Mouse (Mus musculus): ENCODE results near the gene Prkcz. TPM values are rescaled to one million over a fixed set of nuclear protein-coding genes. Genes with fewer than 3 reads are reported as not detected.

Prkcz gene
- polyA plus RNA-seq, 1 experiment from 2014 or later, result 82.1 TPM

GRCm38 (mm10) chr4:155366784-155367183, 5.6 kb upstream of the Prkcz start:
- no peak overlapping the region for H3K27ac ChIP-seq (ENCODE audit: low read depth, low read length)
- no peak overlapping the region for H3K9ac ChIP-seq (replicated peaks; ENCODE audit: low read depth, low read length)
- no peaks in the 10 kb centered on the region for H3K4me1 ChIP-seq (ENCODE audit: control insufficient read depth, insufficient read depth, low read length)
- H3K9me3 ChIP-seq (ENCODE audit: control insufficient read depth, low read length), result no peaks in the 10 kb centered on the region
- peaks cover 13% of the 10 kb centered on the region for H3K27me3 ChIP-seq (ENCODE audit: control insufficient read depth, insufficient read depth, low read length)
- H3K4me3 ChIP-seq (ENCODE audit: low read depth, low read length), result no peak overlapping the region
- no peak overlapping the region for H3K4me2 ChIP-seq (ENCODE audit: low read depth, low read length)
- ATAC-seq (ENCODE audit: low read depth), result no peak
- H3K36me3 ChIP-seq (ENCODE audit: control insufficient read depth, insufficient read depth, low read length), result no peaks in the 10 kb centered on the region
- WGBS, result 70% methylated on average over 6 of the region's 6 CpGs

DNA sequence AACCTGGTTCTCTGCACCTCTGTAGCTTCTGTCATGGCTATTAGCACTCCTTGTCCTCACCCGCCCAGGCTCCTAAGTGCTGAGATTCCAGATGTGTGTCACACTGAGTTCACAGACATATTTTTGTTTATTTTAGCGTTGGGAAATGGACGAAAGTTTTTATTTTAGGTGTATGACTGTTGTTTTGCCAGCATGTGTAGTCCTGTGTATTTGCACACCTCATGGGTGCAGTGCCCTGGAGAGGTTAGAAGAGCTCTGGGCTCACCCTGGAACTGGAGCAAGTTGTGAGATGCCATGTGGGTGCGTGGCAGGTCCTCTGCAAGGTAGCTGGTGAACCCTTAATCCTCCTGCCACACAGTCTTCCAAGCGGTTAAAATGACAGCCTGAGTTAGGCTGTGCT, 1.3 kb upstream of the Prkcz start:
- peaks cover 43% of the 10 kb centered on the region for H3K27me3 ChIP-seq (ENCODE audit: control insufficient read depth, insufficient read depth, low read length)

GRCm38 (mm10) chr4:155360856-155361255, 305 bp downstream of the Prkcz start:
- H3K27me3 ChIP-seq (ENCODE audit: control insufficient read depth, insufficient read depth, low read length), result peaks cover 43% of the 10 kb centered on the region
- no peak for ATAC-seq (ENCODE audit: low read depth)
- no peaks in the 10 kb centered on the region for H3K36me3 ChIP-seq (ENCODE audit: control insufficient read depth, insufficient read depth, low read length)
- H3K4me3 ChIP-seq (ENCODE audit: low read depth, low read length), result peak overlapping the region; percentile 29
- H3K4me1 ChIP-seq (ENCODE audit: control insufficient read depth, insufficient read depth, low read length), result no peaks in the 10 kb centered on the region
- H3K9ac ChIP-seq (replicated peaks; ENCODE audit: low read depth, low read length), result no peak overlapping the region
- H3K27ac ChIP-seq (ENCODE audit: low read depth, low read length), result no peak overlapping the region
- WGBS, result under 1% methylated on average over 33 of the region's 42 CpGs
- H3K4me2 ChIP-seq (ENCODE audit: low read depth, low read length), result peak overlapping the region; percentile 43
- H3K9me3 ChIP-seq (ENCODE audit: control insufficient read depth, low read length), result no peaks in the 10 kb centered on the region

More for the DNA sequence above, 1.3 kb upstream of the Prkcz start:
- WGBS, result 49% methylated on average over 5 of the region's 5 CpGs
- Histone ChIP-seq H3K36me3 (ENCODE audit: control insufficient read depth, insufficient read depth, low read length) (no peaks in the 10 kb centered on the region), H3K9ac (replicated peaks; ENCODE audit: low read depth, low read length) (no peak overlapping the region), H3K4me1 (ENCODE audit: control insufficient read depth, insufficient read depth, low read length) (no peaks in the 10 kb centered on the region), H3K9me3 (ENCODE audit: control insufficient read depth, low read length) (no peaks in the 10 kb centered on the region), H3K4me3 (ENCODE audit: low read depth, low read length) (no peak overlapping the region), H3K27ac (ENCODE audit: low read depth, low read length) (no peak overlapping the region), H3K4me2 (ENCODE audit: low read depth, low read length) (no peak overlapping the region)
- no peak for ATAC-seq (ENCODE audit: low read depth)

DNA sequence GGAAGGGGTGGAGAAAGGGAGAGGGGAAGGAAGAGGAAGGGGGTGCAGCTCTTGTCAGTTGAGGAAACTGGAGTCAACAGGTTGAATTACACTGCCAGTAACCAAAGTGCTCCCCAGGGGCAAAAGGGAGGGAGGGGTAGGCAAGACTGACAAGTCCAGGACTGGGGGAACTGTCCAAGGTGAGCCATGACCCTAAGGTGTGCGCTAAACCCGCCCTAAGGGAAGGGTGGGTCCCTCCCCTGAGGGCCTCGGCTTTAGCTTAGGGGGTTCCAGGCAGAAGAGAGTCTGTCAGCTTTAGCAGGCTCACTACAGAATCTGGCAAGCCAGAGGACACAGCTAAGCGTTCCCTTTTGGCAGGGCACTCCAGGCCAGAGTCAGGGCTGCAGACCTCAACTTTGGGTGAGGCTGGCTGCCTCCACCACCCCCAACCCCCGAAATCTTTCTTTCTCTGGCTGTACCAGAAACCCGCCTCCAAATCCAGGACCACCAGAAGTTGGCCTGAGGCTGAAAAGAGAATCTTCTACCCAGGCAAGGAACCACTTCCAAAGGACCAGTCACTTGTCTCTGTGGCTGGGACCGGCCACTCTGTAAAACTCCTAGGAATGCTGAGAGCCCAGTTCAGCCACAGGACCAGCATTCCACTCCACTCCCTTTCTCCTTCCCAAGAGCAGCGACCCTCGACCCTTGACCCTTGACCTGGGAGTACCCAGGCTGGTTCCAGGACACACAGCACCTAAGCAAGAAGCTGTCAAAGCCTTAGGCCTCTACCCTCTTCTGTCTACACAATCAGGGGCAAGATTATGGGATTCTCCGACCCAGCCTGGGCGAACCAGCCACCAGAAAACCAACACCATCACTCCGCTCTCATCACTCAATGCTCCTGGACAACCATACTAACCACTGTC, 1.3 kb downstream of the Prkcz start:
- H3K4me2 ChIP-seq (ENCODE audit: low read depth, low read length), result no peak overlapping the region
- 58% methylated on average over 12 of the region's 12 CpGs for WGBS
- ATAC-seq (ENCODE audit: low read depth), result no peak
- peaks cover 43% of the 10 kb centered on the region for H3K27me3 ChIP-seq (ENCODE audit: control insufficient read depth, insufficient read depth, low read length)
- no peaks in the 10 kb centered on the region for H3K36me3 ChIP-seq (ENCODE audit: control insufficient read depth, insufficient read depth, low read length)
- no peak overlapping the region for H3K9ac ChIP-seq (replicated peaks; ENCODE audit: low read depth, low read length)
- H3K27ac ChIP-seq (ENCODE audit: low read depth, low read length), result no peak overlapping the region
- no peaks in the 10 kb centered on the region for H3K4me1 ChIP-seq (ENCODE audit: control insufficient read depth, insufficient read depth, low read length)
- no peak overlapping the region for H3K4me3 ChIP-seq (ENCODE audit: low read depth, low read length)
- H3K9me3 ChIP-seq (ENCODE audit: control insufficient read depth, low read length), result no peaks in the 10 kb centered on the region

DNA sequence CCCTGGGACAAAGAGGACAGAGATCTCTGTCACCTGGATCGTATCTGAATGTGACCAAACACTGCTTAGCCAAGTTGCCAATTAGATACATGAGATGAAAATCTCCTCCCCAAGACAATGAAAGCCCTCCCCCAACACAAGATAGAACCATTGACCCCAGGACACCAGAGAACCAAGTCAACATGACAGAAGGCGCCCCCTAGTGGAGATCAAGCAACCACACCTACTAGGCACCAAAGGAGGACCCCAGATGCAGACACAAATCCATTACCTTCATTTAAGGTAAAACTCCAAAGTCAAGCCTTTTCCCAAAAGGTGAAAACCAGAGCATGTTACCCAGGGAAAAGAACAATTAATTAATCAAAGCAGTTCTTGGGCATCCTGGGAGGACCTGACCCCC, 3.6 kb downstream of the Prkcz start:
- Histone ChIP-seq H3K4me1 (ENCODE audit: control insufficient read depth, insufficient read depth, low read length) (no peaks in the 10 kb centered on the region), H3K9ac (replicated peaks; ENCODE audit: low read depth, low read length) (no peak overlapping the region), H3K36me3 (ENCODE audit: control insufficient read depth, insufficient read depth, low read length) (no peaks in the 10 kb centered on the region), H3K9me3 (ENCODE audit: control insufficient read depth, low read length) (no peaks in the 10 kb centered on the region), H3K27ac (ENCODE audit: low read depth, low read length) (no peak overlapping the region), H3K4me3 (ENCODE audit: low read depth, low read length) (no peak overlapping the region), H3K27me3 (ENCODE audit: control insufficient read depth, insufficient read depth, low read length) (peaks cover 38% of the 10 kb centered on the region), H3K4me2 (ENCODE audit: low read depth, low read length) (no peak overlapping the region)
- ATAC-seq (ENCODE audit: low read depth), result no peak
- 53% methylated on average over 2 of the region's 2 CpGs for WGBS

- Histone ChIP-seq H3K4me2 (ENCODE audit: low read depth, low read length) (no peak overlapping the region), H3K4me1 (ENCODE audit: control insufficient read depth, insufficient read depth, low read length) (no peaks in the 10 kb centered on the region), H3K4me3 (ENCODE audit: low read depth, low read length) (no peak overlapping the region), H3K9me3 (ENCODE audit: control insufficient read depth, low read length) (no peaks in the 10 kb centered on the region), H3K9ac (replicated peaks; ENCODE audit: low read depth, low read length) (no peak overlapping the region), H3K36me3 (ENCODE audit: control insufficient read depth, insufficient read depth, low read length) (no peaks in the 10 kb centered on the region), H3K27ac (ENCODE audit: low read depth, low read length) (no peak overlapping the region), H3K27me3 (ENCODE audit: control insufficient read depth, insufficient read depth, low read length) (peaks cover 26% of the 10 kb centered on the region)
- no peak for ATAC-seq (ENCODE audit: low read depth)
- WGBS, result 91% methylated on average over 10 of the region's 10 CpGs
Measured at GRCm38 (mm10) chr4:155356354-155356753, 4.8 kb downstream of the Prkcz start.

GRCm38 (mm10) chr4:155354546-155354945, 6.6 kb downstream of the Prkcz start:
- Histone ChIP-seq H3K4me3 (ENCODE audit: low read depth, low read length) (no peak overlapping the region), H3K4me2 (ENCODE audit: low read depth, low read length) (no peak overlapping the region), H3K9ac (replicated peaks; ENCODE audit: low read depth, low read length) (no peak overlapping the region), H3K9me3 (ENCODE audit: control insufficient read depth, low read length) (no peaks in the 10 kb centered on the region), H3K36me3 (ENCODE audit: control insufficient read depth, insufficient read depth, low read length) (no peaks in the 10 kb centered on the region), H3K4me1 (ENCODE audit: control insufficient read depth, insufficient read depth, low read length) (no peaks in the 10 kb centered on the region), H3K27ac (ENCODE audit: low read depth, low read length) (no peak overlapping the region), H3K27me3 (ENCODE audit: control insufficient read depth, insufficient read depth, low read length) (peaks cover 10% of the 10 kb centered on the region; the same call in 1 of the 2 replicates)
- WGBS, result 78% methylated on average over 7 of the region's 7 CpGs
- no peak for ATAC-seq (ENCODE audit: low read depth)

- Histone ChIP-seq H3K4me3 (ENCODE audit: low read depth, low read length) (no peak overlapping the region), H3K9me3 (ENCODE audit: control insufficient read depth, low read length) (no peaks in the 10 kb centered on the region), H3K4me2 (ENCODE audit: low read depth, low read length) (no peak overlapping the region), H3K9ac (replicated peaks; ENCODE audit: low read depth, low read length) (no peak overlapping the region), H3K27ac (ENCODE audit: low read depth, low read length) (no peak overlapping the region), H3K36me3 (ENCODE audit: control insufficient read depth, insufficient read depth, low read length) (no peaks in the 10 kb centered on the region), H3K27me3 (ENCODE audit: control insufficient read depth, insufficient read depth, low read length) (peaks cover 6% of the 10 kb centered on the region; the same call in 1 of the 2 replicates), H3K4me1 (ENCODE audit: control insufficient read depth, insufficient read depth, low read length) (no peaks in the 10 kb centered on the region)
- no peak for ATAC-seq (ENCODE audit: low read depth)
- 92% methylated on average over 6 of the region's 6 CpGs for WGBS
Measured at GRCm38 (mm10) chr4:155354035-155354434, 7.1 kb downstream of the Prkcz start.

GRCm38 (mm10) chr4:155352581-155352980, 8.6 kb downstream of the Prkcz start:
- Histone ChIP-seq H3K9ac (replicated peaks; ENCODE audit: low read depth, low read length) (no peak overlapping the region), H3K4me3 (ENCODE audit: low read depth, low read length) (no peak overlapping the region), H3K36me3 (ENCODE audit: control insufficient read depth, insufficient read depth, low read length) (no peaks in the 10 kb centered on the region), H3K4me1 (ENCODE audit: control insufficient read depth, insufficient read depth, low read length) (no peaks in the 10 kb centered on the region), H3K27ac (ENCODE audit: low read depth, low read length) (no peak overlapping the region), H3K9me3 (ENCODE audit: control insufficient read depth, low read length) (no peaks in the 10 kb centered on the region), H3K27me3 (ENCODE audit: control insufficient read depth, insufficient read depth, low read length) (no peaks in the 10 kb centered on the region), H3K4me2 (ENCODE audit: low read depth, low read length) (no peak overlapping the region)
- no peak for ATAC-seq (ENCODE audit: low read depth)
- 91% methylated on average over 3 of the region's 3 CpGs for WGBS

Data from neural tube, embryonic 14.5 days (tissue).